Mouse (Mus musculus) liver, embryonic 16.5 days (tissue): Measurements from ENCODE around the gene Crip3. TPM values are rescaled to one million over a fixed set of nuclear protein-coding genes. Genes with fewer than 3 reads are reported as not detected.

Experiments used
- ATAC-seq: fragments of 200-750 bp; cut with Nextera tagmentation; 2 replicates; pipeline ENCODE4 v1.8.0; 2017; ENCODE audit warnings: low read depth, mild to moderate bottlenecking, moderate number of reproducible peaks, moderate library complexity
- H3K27ac ChIP-seq: fragments of 300-500 bp; sonication (generic); 2 replicates; pipeline ENCODE4 v1.5.1; 2014; ENCODE audit warnings: mild to moderate bottlenecking, low read length
- H3K27me3 ChIP-seq: fragments of 300-500 bp; sonication (generic); 2 replicates; pipeline ENCODE4 v1.6.1; 2014; ENCODE audit warnings: low read depth, low read length, mixed read lengths; ENCODE audit not compliant: control insufficient read depth, insufficient read depth
- H3K36me3 ChIP-seq: fragments of 300-500 bp; sonication (generic); 2 replicates; pipeline ENCODE4 v1.6.1; 2014; ENCODE audit warnings: mild to moderate bottlenecking; ENCODE audit not compliant: control insufficient read depth, insufficient read depth
- H3K4me1 ChIP-seq: fragments of 300-500 bp; sonication (generic); 2 replicates; pipeline ENCODE4 v1.6.1; 2014; ENCODE audit warnings: low read depth, low read length, mixed read lengths; ENCODE audit not compliant: control insufficient read depth
- H3K4me2 ChIP-seq: fragments of 300-500 bp; sonication (generic); 2 replicates; pipeline ENCODE4 v1.6.1; 2014; ENCODE audit warnings: low read depth, low read length, mixed read lengths
- H3K4me3 ChIP-seq: fragments of 300-500 bp; sonication (generic); 2 replicates; pipeline ENCODE4 v1.5.1; 2014; ENCODE audit warnings: low read depth, mild to moderate bottlenecking, low read length
- H3K9ac ChIP-seq: fragments of 300-500 bp; sonication (generic); 2 replicates; pipeline ENCODE4 v1.6.1; 2014; ENCODE audit warnings: low read depth, low read length
- H3K9me3 ChIP-seq: fragments of 300-500 bp; sonication (generic); replicated peaks from 2 replicates; pipeline ENCODE4 v1.6.1; 2016; ENCODE audit warnings: low read length; ENCODE audit not compliant: control insufficient read depth
- WGBS: fragments of 180-500 bp; shearing (Covaris S2); extraction: QIAGEN DNeasy Blood & Tissue Kit; methylation state at CpG from one replicate; pipeline ENCODE4 v1.1.7; 2014; ENCODE audit not compliant: insufficient replicate concordance; 5-methylcytosine and 5-hydroxymethylcytosine counted together
- polyA plus RNA-seq: library from polyadenylated mRNA; unstranded; fragments of >200 nt; fragmentation: Nextera tagmentation; extraction: Ambion mirVana; gene quantifications from 2 replicates; pipeline ENCODE4 v1.2.1, GENCODE M21; 2015

The Crip3 gene
- polyA plus RNA-seq: not detected in 2 replicates

DNA sequence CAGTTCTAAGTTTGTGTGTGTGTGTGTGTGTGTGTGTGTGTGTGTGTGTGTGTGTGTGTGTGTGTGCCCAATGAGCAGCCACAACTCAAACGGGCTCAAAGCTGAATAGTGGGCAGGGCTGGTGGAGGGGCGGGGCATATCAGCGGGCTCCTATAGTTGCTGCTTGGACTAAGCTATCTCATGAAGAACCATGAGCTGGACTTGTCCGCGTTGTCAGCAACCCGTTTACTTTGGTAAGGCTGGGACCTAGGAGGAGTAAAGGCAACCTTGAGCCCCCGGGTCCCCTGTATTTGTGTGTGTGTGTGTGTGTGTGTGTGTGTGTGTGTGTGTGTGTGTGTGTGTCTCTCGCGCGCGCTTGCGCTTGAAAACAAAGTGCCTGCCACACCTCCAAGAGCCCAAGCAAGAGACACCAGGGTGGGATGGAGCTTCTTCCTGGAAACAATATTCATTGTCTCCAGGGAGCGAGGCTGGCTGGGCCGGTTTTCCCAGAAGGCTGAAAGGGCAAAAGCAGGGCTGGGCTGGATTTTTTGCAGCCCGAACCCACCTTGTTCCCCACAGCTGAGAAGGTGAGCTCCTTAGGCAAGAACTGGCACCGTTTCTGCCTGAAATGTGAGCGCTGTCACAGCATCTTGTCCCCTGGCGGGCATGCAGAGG lies at the start of gene Crip3:
Gene Crip3, plus strand, starts transcription at position 166 of the 654 bp plus-strand sequence.
- Histone ChIP-seq H3K9me3 (no peaks in the 10 kb centered on the region), H3K27me3 (no peaks in the 10 kb centered on the region), H3K36me3 (no peaks in the 10 kb centered on the region), H3K4me3 (no peak within 1 kb of the TSS), H3K4me2 (no peak within 1 kb of the TSS), H3K4me1 (no peaks in the 10 kb centered on the region), H3K9ac (no peak within 1 kb of the TSS), H3K27ac (no peak within 1 kb of the TSS)
- no peak for ATAC-seq
- 13% methylated on average over 18 of the region's 18 CpGs for WGBS

DNA sequence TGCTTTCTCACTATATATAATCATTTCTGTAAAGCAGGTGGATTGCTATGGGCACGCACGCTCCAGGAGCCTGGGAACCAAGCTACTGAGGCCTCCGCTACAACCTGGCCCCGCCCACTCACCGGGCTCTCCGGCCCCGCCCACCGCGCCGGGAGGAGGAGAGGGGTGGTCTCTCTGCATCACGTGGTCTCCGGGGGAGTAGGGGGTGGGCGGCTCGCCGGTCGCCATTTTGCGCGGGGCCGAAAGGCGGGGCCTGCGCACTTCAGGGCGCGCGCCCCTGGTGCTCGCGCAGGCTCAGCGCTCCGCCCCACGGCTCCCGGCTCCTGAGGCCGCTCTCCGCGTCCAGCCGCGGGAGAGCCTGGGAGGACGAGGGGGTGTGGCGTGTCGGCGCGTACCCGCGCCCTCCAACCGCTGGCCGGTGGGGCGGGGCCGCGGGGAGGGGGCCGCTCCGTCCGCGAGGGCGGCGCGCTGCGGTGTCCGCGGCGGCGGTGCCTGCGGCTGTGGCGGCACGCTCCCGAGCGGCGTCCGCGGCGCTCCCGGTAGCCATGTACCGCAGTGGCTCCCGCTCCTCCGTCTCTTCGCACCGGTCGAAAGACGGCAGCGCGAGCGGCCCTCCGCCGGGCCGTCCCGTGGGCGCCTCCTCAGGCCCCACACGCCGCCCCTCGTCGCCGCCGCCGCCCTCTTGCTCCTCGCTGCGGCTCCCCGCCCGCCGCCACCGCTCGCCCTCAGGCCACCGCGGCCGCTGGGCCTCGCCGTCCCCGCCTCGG lies 45.2 kb upstream of the Crip3 start, which contains the start of gene Zfp318:
Gene Zfp318, plus strand, starts transcription at position 438 of the 767 bp plus-strand sequence.
- Histone ChIP-seq H3K36me3 (peaks cover 3% of the 10 kb centered on the region; the same call in 1 of the 2 replicates), H3K4me1 (peaks cover 15% of the 10 kb centered on the region), H3K9ac (peak within 1 kb of the TSS; percentile 84), H3K4me2 (peak within 1 kb of the TSS; percentile 98), H3K4me3 (peak within 1 kb of the TSS; percentile 69), H3K9me3 (no peaks in the 10 kb centered on the region), H3K27me3 (peaks cover 15% of the 10 kb centered on the region), H3K27ac (peak within 1 kb of the TSS; percentile 78)
- ATAC-seq: peak; percentile 99
- under 1% methylated on average over 77 of the region's 105 CpGs for WGBS

GRCm38 (mm10) chr17:46384061-46384801 lies 44.5 kb upstream of the Crip3 start:
- no peak; the same call in 1 of the 2 replicates for ATAC-seq
- peak overlapping the region; percentile 98 for H3K4me2 ChIP-seq
- H3K36me3 ChIP-seq: peaks cover 3% of the 10 kb centered on the region; the same call in 1 of the 2 replicates
- H3K9ac ChIP-seq: peak overlapping the region; percentile 84
- H3K4me3 ChIP-seq: peak overlapping the region; percentile 69
- peaks cover 15% of the 10 kb centered on the region for H3K4me1 ChIP-seq
- under 1% methylated on average over 61 of the region's 70 CpGs for WGBS
- peaks cover 15% of the 10 kb centered on the region for H3K27me3 ChIP-seq
- H3K9me3 ChIP-seq: no peaks in the 10 kb centered on the region
- H3K27ac ChIP-seq: peak overlapping the region; percentile 78

- H3K9ac ChIP-seq: no peak overlapping the region
- 30% methylated on average over 3 of the region's 3 CpGs for WGBS
- H3K4me3 ChIP-seq: no peak overlapping the region
- no peak overlapping the region for H3K27ac ChIP-seq
- H3K36me3 ChIP-seq: peaks cover 3% of the 10 kb centered on the region; the same call in 1 of the 2 replicates
- ATAC-seq: no peak
- H3K4me2 ChIP-seq: no peak overlapping the region
- H3K9me3 ChIP-seq: no peaks in the 10 kb centered on the region
- H3K4me1 ChIP-seq: peaks cover 10% of the 10 kb centered on the region
- peaks cover 15% of the 10 kb centered on the region for H3K27me3 ChIP-seq
Measured at GRCm38 (mm10) chr17:46388200-46388599, 40.5 kb upstream of the Crip3 start.

DNA sequence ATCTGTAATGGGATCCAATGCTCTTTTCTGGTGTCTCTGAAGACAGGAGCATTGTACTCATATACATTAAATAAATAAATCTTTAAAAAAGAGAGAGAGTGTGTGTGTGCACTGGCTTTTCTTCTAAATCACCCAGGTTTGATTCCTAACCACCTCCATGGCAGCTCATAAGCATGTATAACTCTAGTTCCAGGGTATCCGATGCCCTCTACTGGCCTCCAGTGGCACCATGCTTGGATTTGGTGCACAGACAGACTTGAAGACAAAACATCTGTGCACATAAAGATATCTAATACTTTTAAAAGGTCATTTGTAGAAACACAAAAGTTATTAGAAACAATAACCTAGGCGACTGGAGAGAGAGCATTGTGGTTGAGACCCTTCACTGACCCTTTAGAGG lies 35.7 kb upstream of the Crip3 start:
- peaks cover 5% of the 10 kb centered on the region for H3K36me3 ChIP-seq
- H3K4me2 ChIP-seq: no peak overlapping the region
- no peaks in the 10 kb centered on the region for H3K9me3 ChIP-seq
- no peaks in the 10 kb centered on the region for H3K4me1 ChIP-seq
- H3K27me3 ChIP-seq: no peaks in the 10 kb centered on the region
- H3K4me3 ChIP-seq: no peak overlapping the region
- no peak overlapping the region for H3K27ac ChIP-seq
- 37% methylated on average over 2 of the region's 2 CpGs for WGBS
- no peak overlapping the region for H3K9ac ChIP-seq
- ATAC-seq: no peak

- peaks cover 3% of the 10 kb centered on the region for H3K36me3 ChIP-seq
- no peaks in the 10 kb centered on the region for H3K27me3 ChIP-seq
- 67% methylated on average over 1 of the region's 1 CpGs for WGBS
- no peaks in the 10 kb centered on the region for H3K4me1 ChIP-seq
- no peak overlapping the region for H3K4me2 ChIP-seq
- no peak overlapping the region for H3K9ac ChIP-seq
- H3K4me3 ChIP-seq: no peak overlapping the region
- no peaks in the 10 kb centered on the region for H3K9me3 ChIP-seq
- no peak for ATAC-seq
- no peak overlapping the region for H3K27ac ChIP-seq
Measured at GRCm38 (mm10) chr17:46394631-46395030, 34.1 kb upstream of the Crip3 start.

DNA sequence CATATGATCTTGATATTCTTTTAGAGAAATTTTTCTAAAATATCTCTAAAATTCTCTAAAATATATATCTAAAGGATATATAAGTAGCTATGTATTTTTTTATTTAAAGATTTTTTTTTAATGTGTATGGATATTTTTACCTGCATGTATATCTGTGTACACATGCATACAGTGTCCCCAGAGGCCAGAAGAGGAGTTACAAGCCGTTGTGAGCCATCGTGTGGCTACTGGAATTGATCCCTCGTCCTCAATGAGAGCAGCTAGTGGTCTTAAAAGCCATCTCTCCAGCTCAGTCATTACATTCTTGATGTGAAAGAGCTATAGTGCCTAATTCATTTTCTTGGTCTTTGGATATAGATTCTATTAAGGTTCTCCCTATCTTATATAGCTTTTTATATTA lies 20.2 kb upstream of the Crip3 start:
- Histone ChIP-seq H3K36me3 (peaks cover 3% of the 10 kb centered on the region), H3K9ac (no peak overlapping the region), H3K4me3 (no peak overlapping the region), H3K4me2 (no peak overlapping the region), H3K9me3 (no peaks in the 10 kb centered on the region), H3K4me1 (no peaks in the 10 kb centered on the region), H3K27ac (no peak overlapping the region), H3K27me3 (no peaks in the 10 kb centered on the region)
- 41% methylated on average over 3 of the region's 3 CpGs for WGBS
- ATAC-seq: no peak

DNA sequence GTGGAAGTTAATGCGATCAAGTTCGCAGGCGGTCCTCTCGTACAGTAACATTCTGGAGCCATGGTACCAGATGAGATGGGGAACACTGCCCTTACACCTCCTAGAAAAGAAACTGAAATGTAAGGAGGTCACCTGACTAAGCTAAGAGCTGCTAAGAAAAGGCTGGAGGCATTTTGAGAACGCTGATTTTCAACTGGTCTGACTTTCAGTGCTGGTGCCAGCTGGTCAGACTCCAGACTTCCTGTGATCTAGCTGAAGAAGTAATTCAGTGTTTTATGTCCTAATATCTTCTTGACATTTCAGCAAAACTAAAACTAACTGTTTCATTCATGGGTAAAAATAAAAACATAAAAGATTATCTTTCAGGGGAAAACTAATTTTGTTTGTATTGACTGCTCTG lies 10.1 kb upstream of the Crip3 start:
- H3K27ac ChIP-seq: no peak overlapping the region
- no peak overlapping the region for H3K4me3 ChIP-seq
- H3K9me3 ChIP-seq: no peaks in the 10 kb centered on the region
- no peak overlapping the region for H3K4me2 ChIP-seq
- ATAC-seq: no peak
- H3K9ac ChIP-seq: no peak overlapping the region
- H3K4me1 ChIP-seq: no peaks in the 10 kb centered on the region
- H3K27me3 ChIP-seq: no peaks in the 10 kb centered on the region
- WGBS: 67% methylated on average over 5 of the region's 5 CpGs
- H3K36me3 ChIP-seq: no peaks in the 10 kb centered on the region
